Mouse (Mus musculus) c-Kit-positive CD71-negative TER-119-negative erythroid progenitor cells, embryonic 14.5 days (primary cell): Measurements from ENCODE around the gene Irs2.

Source experiments
- DNase-seq: peaks from one replicate; pipeline ENCODE4 v3.0.0-alpha.2; 2013; ENCODE audit warnings: low read depth

Irs2 gene

GRCm38 (mm10) chr8:11009431-11010071 lies 1.3 kb upstream of the Irs2 start:
- DNase-seq = no peak

GRCm38 (mm10) chr8:11008842-11009420 lies 673 bp upstream of the Irs2 start:
- DNase-seq = peak; percentile 88

- no peak for DNase-seq
Measured at GRCm38 (mm10) chr8:11007581-11008378, 478 bp downstream of the Irs2 start.

GRCm38 (mm10) chr8:11007001-11007580 lies 1.2 kb downstream of the Irs2 start:
- peak; percentile 67 for DNase-seq

- DNase-seq = no peak
Measured at GRCm38 (mm10) chr8:11006276-11006630, 2.0 kb downstream of the Irs2 start.

GRCm38 (mm10) chr8:11005460-11006275 lies 2.6 kb downstream of the Irs2 start:
- no peak for DNase-seq

GRCm38 (mm10) chr8:11004781-11005459 lies 3.3 kb downstream of the Irs2 start:
- DNase-seq = no peak

- DNase-seq = no peak
Measured at GRCm38 (mm10) chr8:11003917-11004470, 4.3 kb downstream of the Irs2 start.

GRCm38 (mm10) chr8:11003253-11003652 lies 5.0 kb downstream of the Irs2 start:
- no peak for DNase-seq

- no peak for DNase-seq
Measured at GRCm38 (mm10) chr8:11002816-11003215, 5.4 kb downstream of the Irs2 start.

GRCm38 (mm10) chr8:11001062-11001549 lies 7.2 kb downstream of the Irs2 start:
- DNase-seq = no peak

- no peak for DNase-seq
Measured at GRCm38 (mm10) chr8:10999538-10999937, 8.7 kb downstream of the Irs2 start.

GRCm38 (mm10) chr8:10996247-10996646 lies 12.0 kb downstream of the Irs2 start:
- DNase-seq = no peak

GRCm38 (mm10) chr8:10995756-10996155 lies 12.5 kb downstream of the Irs2 start:
- DNase-seq = no peak

- no peak for DNase-seq
Measured at GRCm38 (mm10) chr8:10994390-10994954, 13.8 kb downstream of the Irs2 start.

- no peak for DNase-seq
Measured at GRCm38 (mm10) chr8:10993582-10994216, 14.6 kb downstream of the Irs2 start.

- DNase-seq = no peak
Measured at GRCm38 (mm10) chr8:10992081-10992480, 16.2 kb downstream of the Irs2 start.

- DNase-seq = no peak
Measured at GRCm38 (mm10) chr8:10991323-10991722, 16.9 kb downstream of the Irs2 start.

GRCm38 (mm10) chr8:10990421-10991110 lies 17.7 kb downstream of the Irs2 start:
- no peak for DNase-seq
